Mouse (Mus musculus) cortical plate, adult 2 months (tissue): Measurements from ENCODE around the gene Carmil3. TPM values are rescaled to one million over a fixed set of nuclear protein-coding genes. Genes with fewer than 3 reads are reported as not detected.

Experiments
- H3K27ac ChIP-seq: fragments of 200-500 bp; 2 replicates; pipeline ENCODE4 v1.5.1; 2012; ENCODE audit warnings: low read length, control low read depth, inconsistent platforms; ENCODE audit not compliant: insufficient read depth
- H3K4me1 ChIP-seq: fragments of 200-500 bp; 2 replicates; pipeline ENCODE4 v1.6.1; 2011; ENCODE audit warnings: low read length; ENCODE audit not compliant: control insufficient read depth, insufficient read depth
- H3K4me3 ChIP-seq: fragments of 200-500 bp; 2 replicates; pipeline ENCODE4 v1.5.1; 2011; ENCODE audit warnings: mild to moderate bottlenecking, low read length, control low read depth; ENCODE audit not compliant: insufficient read depth
- CTCF ChIP-seq: fragments of 200-500 bp; IDR thresholded peaks from 2 replicates; pipeline ENCODE4 v1.5.1; 2011; ENCODE audit warnings: mild to moderate bottlenecking, control low read depth, low read length; ENCODE audit not compliant: insufficient read depth; ENCODE audit errors: extremely low read depth
- POLR2A ChIP-seq: fragments of 200-500 bp; IDR thresholded peaks from 2 replicates; pipeline ENCODE4 v1.6.1; 2011; ENCODE audit warnings: mild to moderate bottlenecking, low read length, control low read depth; ENCODE audit not compliant: insufficient read depth; ENCODE audit errors: extremely low read depth
- polyA plus RNA-seq: library from polyadenylated mRNA; depleted of rRNA; stranded (reverse); fragments of >200 nt; gene quantifications from 2 replicates; pipeline ENCODE4 v1.2.3, GENCODE M21; 2012; rRNA removed

Carmil3 gene
- polyA plus RNA-seq, 1 experiment = 56.0 TPM

- no peak for TF ChIP-seq CTCF
- no peak for TF ChIP-seq POLR2A
- Histone ChIP-seq H3K4me3 (no peak overlapping the region), H3K4me1 (no peaks in the 10 kb centered on the region), H3K27ac (no peak overlapping the region)
Observed at GRCm38 (mm10) chr14:55555788-55556187, 65.3 kb downstream of the Carmil3 start.

GRCm38 (mm10) chr14:55557003-55557402 is 66.6 kb downstream of the Carmil3 start:
- peaks cover 3% of the 10 kb centered on the region; the same call in 1 of the 2 replicates for H3K4me1 ChIP-seq
- TF ChIP-seq CTCF (peak; percentile 85), POLR2A (no peak)
- H3K27ac ChIP-seq = no peak overlapping the region
- H3K4me3 ChIP-seq = no peak overlapping the region

- Histone ChIP-seq H3K4me3 (no peak overlapping the region), H3K27ac (no peak overlapping the region), H3K4me1 (peaks cover 3% of the 10 kb centered on the region; the same call in 1 of the 2 replicates)
- no peak for TF ChIP-seq CTCF
- TF ChIP-seq POLR2A = no peak
Observed at GRCm38 (mm10) chr14:55557587-55557986, 67.1 kb downstream of the Carmil3 start.

Other genes with a start within 250 kb of the Carmil3 start
- gene Dhrs4, start 11.9 kb upstream of the Carmil3 start, polyA plus RNA-seq = 14.3 and 16.0 TPM in 2 replicates
- gene Cpne6, start 19.8 kb downstream of the Carmil3 start, polyA plus RNA-seq = 195 and 268 TPM in 2 replicates
- 0.21 and 0.66 TPM in 2 replicates for gene Nrl, start 34.3 kb downstream of the Carmil3 start, polyA plus RNA-seq
- 27.2 and 35.7 TPM in 2 replicates for gene Pck2, start 49.6 kb downstream of the Carmil3 start, polyA plus RNA-seq
- 94.6 and 110 TPM in 2 replicates for gene Dcaf11, start 69.4 kb downstream of the Carmil3 start, polyA plus RNA-seq
- gene A730061H03Rik, start 69.8 kb downstream of the Carmil3 start, polyA plus RNA-seq = 0.86 and 1.7 TPM in 2 replicates
- not detected in 2 replicates for gene Fitm1, start 85.0 kb downstream of the Carmil3 start, polyA plus RNA-seq
- 50.2 and 61.4 TPM in 2 replicates for gene Psme1, start 87.5 kb downstream of the Carmil3 start, polyA plus RNA-seq
- 51.9 and 55.3 TPM in 2 replicates for gene Emc9, start 94.7 kb downstream of the Carmil3 start, polyA plus RNA-seq
- gene Psme2, start 100.5 kb downstream of the Carmil3 start, polyA plus RNA-seq = 37.3 and 44.5 TPM in 2 replicates
- gene Rnf31, start 101.1 kb downstream of the Carmil3 start, polyA plus RNA-seq = 22.5 and 24.7 TPM in 2 replicates
- 18.2 and 21.2 TPM in 2 replicates for gene Irf9, start 112.9 kb downstream of the Carmil3 start, polyA plus RNA-seq
- 5.0 and 5.8 TPM in 2 replicates for gene Rec8, start 127.4 kb downstream of the Carmil3 start, polyA plus RNA-seq
- gene Ipo4, start 145.3 kb downstream of the Carmil3 start, polyA plus RNA-seq = 152 and 165 TPM in 2 replicates
- 6.5 and 6.6 TPM in 2 replicates for gene Gm49378, start 147.2 kb downstream of the Carmil3 start, polyA plus RNA-seq
- 30.8 and 33.7 TPM in 2 replicates for gene Tm9sf1, start 153.2 kb downstream of the Carmil3 start, polyA plus RNA-seq
- 0.79 and 1.0 TPM in 2 replicates for gene Tssk4, start 159.5 kb downstream of the Carmil3 start, polyA plus RNA-seq
- 46.8 and 47.9 TPM in 2 replicates for gene Mdp1, start 169.9 kb downstream of the Carmil3 start, polyA plus RNA-seq
- gene Gmpr2, start 181.3 kb downstream of the Carmil3 start, polyA plus RNA-seq = 31.4 and 35.1 TPM in 2 replicates
- 346 and 353 TPM in 2 replicates for gene Nedd8, start 181.5 kb downstream of the Carmil3 start, polyA plus RNA-seq
- gene Tinf2, start 191.2 kb downstream of the Carmil3 start, polyA plus RNA-seq = 16.1 and 18.7 TPM in 2 replicates
- 0.04 and 0.08 TPM in 2 replicates for gene Tgm1, start 223.3 kb downstream of the Carmil3 start, polyA plus RNA-seq
- gene Rabggta, start 231.6 kb downstream of the Carmil3 start, polyA plus RNA-seq = 64.7 and 67.9 TPM in 2 replicates